Mouse (Mus musculus): ENCODE results near the gene Brd2.

Gene Brd2

GRCm38 (mm10) chr17:34123518-34123917 lies 1.1 kb upstream of the Brd2 start:
- DNase-seq (ENCODE audit: low read depth, low spot score) = no peak
- Histone ChIP-seq H3K36me3 (ENCODE audit: control insufficient read depth, insufficient read depth, low read length, poor library complexity, severe bottlenecking) (peaks cover 5% of the 10 kb centered on the region), H3K27me3 (ENCODE audit: control insufficient read depth, insufficient read depth, low read length, poor library complexity, severe bottlenecking) (no peaks in the 10 kb centered on the region)

DNA sequence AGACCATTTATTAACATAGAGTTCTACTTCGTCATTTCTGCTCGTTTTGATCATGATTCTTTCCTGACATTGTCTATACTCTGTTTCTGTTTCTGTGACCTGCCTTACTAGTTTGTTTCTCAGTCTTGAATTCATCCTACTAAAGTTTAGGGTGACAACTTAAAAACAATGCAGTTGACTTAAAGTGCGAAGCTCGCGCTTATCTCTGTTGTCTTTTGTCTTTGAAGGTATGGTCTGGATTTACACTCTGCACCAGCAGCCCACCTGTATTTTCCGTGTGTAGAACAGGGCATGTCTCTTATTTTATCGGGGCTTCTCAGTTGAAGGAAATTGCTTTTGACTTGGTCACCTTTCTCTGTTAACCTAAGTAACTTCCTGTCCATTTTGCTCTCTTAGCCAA lies 677 bp upstream of the Brd2 start:
- DNase-seq (ENCODE audit: low read depth, low spot score) = no peak
- no peaks in the 10 kb centered on the region for H3K27me3 ChIP-seq (ENCODE audit: control insufficient read depth, insufficient read depth, low read length, poor library complexity, severe bottlenecking)
- H3K36me3 ChIP-seq (ENCODE audit: control insufficient read depth, insufficient read depth, low read length, poor library complexity, severe bottlenecking) = peaks cover 5% of the 10 kb centered on the region

DNA sequence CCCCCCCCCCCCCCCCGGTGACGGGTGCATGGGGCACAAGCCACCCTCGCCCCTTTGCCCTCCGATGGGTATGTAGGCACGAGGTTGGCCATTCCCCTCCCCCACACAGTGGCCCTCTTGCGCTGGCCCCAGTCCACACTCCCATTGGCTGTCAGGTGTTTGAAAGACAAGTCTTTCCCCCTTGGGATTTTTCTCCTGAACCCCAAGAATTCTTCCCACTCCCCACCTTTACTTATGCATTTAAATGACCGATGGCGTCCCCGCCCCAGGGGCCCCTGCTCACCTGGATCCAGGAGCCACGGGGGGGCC lies 601 bp downstream of the Brd2 start:
- peaks cover 10% of the 10 kb centered on the region for H3K36me3 ChIP-seq (ENCODE audit: control insufficient read depth, insufficient read depth, low read length, poor library complexity, severe bottlenecking)
- DNase-seq (ENCODE audit: low read depth, low spot score) = peak; percentile 73
- no peaks in the 10 kb centered on the region for H3K27me3 ChIP-seq (ENCODE audit: control insufficient read depth, insufficient read depth, low read length, poor library complexity, severe bottlenecking)

- H3K36me3 ChIP-seq (ENCODE audit: control insufficient read depth, insufficient read depth, low read length, poor library complexity, severe bottlenecking) = peaks cover 15% of the 10 kb centered on the region
- DNase-seq (ENCODE audit: low read depth, low spot score) = peak; percentile 73
- H3K27me3 ChIP-seq (ENCODE audit: control insufficient read depth, insufficient read depth, low read length, poor library complexity, severe bottlenecking) = no peaks in the 10 kb centered on the region
Measured at GRCm38 (mm10) chr17:34121172-34121878, 1.1 kb downstream of the Brd2 start.

DNA sequence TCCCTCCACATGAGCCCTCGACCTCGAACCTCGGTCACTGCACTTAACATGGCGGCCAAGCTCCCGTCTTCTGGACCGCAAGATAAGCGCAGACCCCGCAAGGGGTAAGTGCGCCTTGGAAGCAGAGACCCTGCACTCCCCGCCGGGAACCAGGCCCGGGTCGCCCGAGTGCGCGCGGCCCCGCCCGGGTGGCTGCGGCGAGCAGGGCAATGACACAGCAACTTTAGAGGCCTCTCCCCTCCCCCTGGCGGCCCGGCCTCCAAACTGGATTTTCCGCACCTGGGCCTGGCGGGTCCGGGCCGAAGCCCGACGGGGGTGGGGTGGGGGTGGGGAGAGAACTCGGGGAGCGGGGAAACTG lies 1.6 kb downstream of the Brd2 start:
- H3K36me3 ChIP-seq (ENCODE audit: control insufficient read depth, insufficient read depth, low read length, poor library complexity, severe bottlenecking) = peaks cover 19% of the 10 kb centered on the region
- peak; percentile 79 for DNase-seq (ENCODE audit: low read depth, low spot score)

GRCm38 (mm10) chr17:34120180-34120723 lies 2.2 kb downstream of the Brd2 start:
- peak; percentile 79 for DNase-seq (ENCODE audit: low read depth, low spot score)
- Histone ChIP-seq H3K27me3 (ENCODE audit: control insufficient read depth, insufficient read depth, low read length, poor library complexity, severe bottlenecking) (no peaks in the 10 kb centered on the region), H3K36me3 (ENCODE audit: control insufficient read depth, insufficient read depth, low read length, poor library complexity, severe bottlenecking) (peaks cover 24% of the 10 kb centered on the region)

More for the DNA sequence above, 1.6 kb downstream of the Brd2 start:
- no peaks in the 10 kb centered on the region for H3K27me3 ChIP-seq (ENCODE audit: control insufficient read depth, insufficient read depth, low read length, poor library complexity, severe bottlenecking)

GRCm38 (mm10) chr17:34119249-34120179 lies 2.9 kb downstream of the Brd2 start, which contains the start of gene H2-DMa:
Gene H2-DMa (plus strand): TSS chr17:34119541.
- Histone ChIP-seq H3K36me3 (ENCODE audit: control insufficient read depth, insufficient read depth, low read length, poor library complexity, severe bottlenecking) (peaks cover 32% of the 10 kb centered on the region), H3K27me3 (ENCODE audit: control insufficient read depth, insufficient read depth, low read length, poor library complexity, severe bottlenecking) (no peaks in the 10 kb centered on the region)
- peak; percentile 99 for DNase-seq (ENCODE audit: low read depth, low spot score)

DNA sequence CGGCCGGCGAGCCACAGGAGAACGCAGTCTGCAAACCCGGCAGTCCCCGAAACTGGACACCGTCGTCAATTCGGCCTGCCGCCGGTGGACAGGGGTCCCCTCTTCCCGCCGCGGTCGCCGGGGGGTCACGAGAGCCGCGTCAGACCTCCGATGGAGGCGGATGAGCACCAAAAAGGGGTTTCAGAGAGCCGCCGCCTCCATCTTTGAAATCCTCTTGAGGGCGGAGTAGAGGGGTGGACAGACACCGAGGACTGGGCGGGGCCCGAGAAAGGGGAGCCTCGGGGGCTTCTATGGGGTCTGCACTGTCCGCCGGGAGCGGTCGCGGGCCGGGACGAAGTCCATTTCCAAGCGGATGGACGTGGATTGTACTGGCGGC lies 3.6 kb downstream of the Brd2 start:
- no peak for DNase-seq (ENCODE audit: low read depth, low spot score)
- Histone ChIP-seq H3K27me3 (ENCODE audit: control insufficient read depth, insufficient read depth, low read length, poor library complexity, severe bottlenecking) (no peaks in the 10 kb centered on the region), H3K36me3 (ENCODE audit: control insufficient read depth, insufficient read depth, low read length, poor library complexity, severe bottlenecking) (peaks cover 36% of the 10 kb centered on the region)

DNA sequence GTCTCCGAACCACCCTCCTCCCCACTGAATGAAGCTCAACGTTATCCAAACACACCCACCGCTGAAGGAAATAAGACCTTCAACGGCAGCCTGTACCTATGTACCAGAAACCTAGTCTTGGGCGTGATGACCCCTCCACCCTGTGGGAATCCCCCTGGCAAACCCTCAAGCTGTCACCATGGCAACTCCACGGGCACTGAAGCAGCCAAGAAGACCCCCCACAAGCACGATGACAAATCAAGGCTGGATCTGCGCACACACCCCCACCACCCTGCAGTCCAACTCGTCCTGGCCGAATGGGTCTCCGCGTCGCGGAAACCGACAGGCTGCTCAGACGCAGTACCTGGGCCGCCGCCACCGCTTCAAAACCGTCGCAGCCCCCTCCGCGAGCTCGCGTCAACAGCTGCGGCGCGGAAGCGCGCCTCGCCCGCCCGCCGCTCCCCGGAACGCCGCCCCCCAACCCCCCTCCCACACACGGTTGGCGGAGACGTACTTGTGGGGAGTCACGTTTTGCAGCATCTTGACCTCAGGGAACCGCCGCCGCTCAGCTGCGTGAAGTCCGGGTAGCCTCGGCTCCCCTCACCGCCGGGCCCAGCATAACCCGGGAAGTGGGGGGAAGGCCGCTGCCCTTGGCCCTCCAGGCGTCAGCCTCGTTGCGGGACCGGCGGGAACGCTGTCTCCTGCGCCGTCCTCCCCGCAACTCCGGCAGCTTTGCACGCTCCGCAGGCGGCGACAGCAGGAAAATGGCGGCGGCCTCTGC lies 4.1 kb downstream of the Brd2 start:
- H3K36me3 ChIP-seq (ENCODE audit: control insufficient read depth, insufficient read depth, low read length, poor library complexity, severe bottlenecking) = peaks cover 41% of the 10 kb centered on the region
- DNase-seq (ENCODE audit: low read depth, low spot score) = peak; percentile 59
- no peaks in the 10 kb centered on the region for H3K27me3 ChIP-seq (ENCODE audit: control insufficient read depth, insufficient read depth, low read length, poor library complexity, severe bottlenecking)

GRCm38 (mm10) chr17:34117421-34118112 lies 4.9 kb downstream of the Brd2 start:
- peaks cover 49% of the 10 kb centered on the region for H3K36me3 ChIP-seq (ENCODE audit: control insufficient read depth, insufficient read depth, low read length, poor library complexity, severe bottlenecking)
- peak; percentile 66 for DNase-seq (ENCODE audit: low read depth, low spot score)

DNA sequence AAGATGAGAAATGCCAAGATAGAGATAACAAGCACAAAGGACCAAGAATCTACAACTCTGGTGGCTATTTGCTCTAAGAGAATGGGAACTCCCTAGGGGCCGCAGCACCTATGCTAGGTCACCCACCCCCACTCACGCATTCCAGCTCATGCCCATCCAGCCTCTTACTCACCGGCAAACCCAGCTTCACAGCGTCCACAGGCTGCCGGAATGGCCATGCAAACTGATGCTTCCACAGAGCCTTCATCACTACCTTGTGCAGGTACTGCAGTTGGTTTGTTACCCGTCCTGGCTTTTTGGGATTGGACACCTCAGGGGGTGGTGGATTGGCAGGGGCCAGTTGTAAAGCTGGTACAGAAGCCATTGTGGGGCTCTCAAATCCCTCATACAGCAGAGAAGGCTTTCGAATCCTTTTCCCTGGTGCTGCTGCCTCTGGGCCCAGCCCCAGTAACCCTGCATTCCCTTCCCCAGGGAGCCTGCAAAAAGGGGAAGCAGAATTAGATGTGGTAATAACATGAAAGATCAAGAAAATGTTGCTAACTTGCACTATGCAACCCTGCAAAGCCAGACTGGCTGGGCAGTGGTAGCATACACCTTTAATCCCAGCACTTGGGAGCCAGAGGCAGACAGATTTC lies 5.6 kb downstream of the Brd2 start:
- peak; percentile 71 for DNase-seq (ENCODE audit: low read depth, low spot score)
- Histone ChIP-seq H3K27me3 (ENCODE audit: control insufficient read depth, insufficient read depth, low read length, poor library complexity, severe bottlenecking) (no peaks in the 10 kb centered on the region), H3K36me3 (ENCODE audit: control insufficient read depth, insufficient read depth, low read length, poor library complexity, severe bottlenecking) (peaks cover 55% of the 10 kb centered on the region)

More at GRCm38 (mm10) chr17:34117421-34118112, 4.9 kb downstream of the Brd2 start:
- no peaks in the 10 kb centered on the region for H3K27me3 ChIP-seq (ENCODE audit: control insufficient read depth, insufficient read depth, low read length, poor library complexity, severe bottlenecking)

DNA sequence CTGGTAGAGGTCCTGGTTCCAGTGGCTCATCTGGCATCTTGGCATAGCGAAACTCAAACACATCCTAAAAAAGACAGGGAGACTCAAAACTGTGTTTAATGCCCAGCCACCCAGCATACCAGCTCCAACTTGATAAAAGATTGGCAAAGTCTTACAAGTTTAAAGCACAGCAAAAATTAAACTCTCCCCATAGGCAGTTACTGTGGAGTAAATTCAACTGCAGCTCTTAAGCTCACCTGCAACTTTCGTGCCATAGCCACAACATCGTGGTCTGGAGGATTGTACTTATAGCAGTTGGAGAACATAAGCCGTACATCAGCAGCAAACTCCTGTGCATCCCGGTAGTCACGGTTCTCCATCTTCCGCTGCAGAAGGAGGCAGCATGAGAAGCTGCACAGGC lies 8.3 kb downstream of the Brd2 start:
- no peak for DNase-seq (ENCODE audit: low read depth, low spot score)
- Histone ChIP-seq H3K27me3 (ENCODE audit: control insufficient read depth, insufficient read depth, low read length, poor library complexity, severe bottlenecking) (no peaks in the 10 kb centered on the region), H3K36me3 (ENCODE audit: control insufficient read depth, insufficient read depth, low read length, poor library complexity, severe bottlenecking) (peaks cover 63% of the 10 kb centered on the region)

DNA sequence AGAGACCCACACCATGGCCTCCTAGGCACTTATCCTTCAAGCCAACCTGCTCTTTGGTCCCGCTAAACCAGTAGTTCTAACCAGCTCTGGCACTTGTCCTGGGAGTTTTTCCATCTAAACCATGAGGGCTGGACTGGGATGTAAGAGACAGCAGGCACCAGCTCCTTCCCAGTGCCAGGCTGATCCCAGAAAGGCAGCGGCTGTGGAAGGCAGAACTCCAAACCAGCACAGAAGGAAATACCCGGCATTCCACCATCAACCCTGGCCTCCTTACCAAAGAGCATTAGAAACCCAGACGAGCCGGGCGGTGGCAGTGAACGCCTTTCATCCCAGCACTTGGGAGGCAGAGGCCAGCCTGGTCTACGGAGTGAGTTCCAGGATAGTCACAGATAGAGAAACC lies 12.1 kb downstream of the Brd2 start:
- Histone ChIP-seq H3K36me3 (ENCODE audit: control insufficient read depth, insufficient read depth, low read length, poor library complexity, severe bottlenecking) (peaks cover 40% of the 10 kb centered on the region), H3K27me3 (ENCODE audit: control insufficient read depth, insufficient read depth, low read length, poor library complexity, severe bottlenecking) (no peaks in the 10 kb centered on the region)
- no peak for DNase-seq (ENCODE audit: low read depth, low spot score)

- Histone ChIP-seq H3K36me3 (ENCODE audit: control insufficient read depth, insufficient read depth, low read length, poor library complexity, severe bottlenecking) (peaks cover 35% of the 10 kb centered on the region), H3K27me3 (ENCODE audit: control insufficient read depth, insufficient read depth, low read length, poor library complexity, severe bottlenecking) (no peaks in the 10 kb centered on the region)
- no peak for DNase-seq (ENCODE audit: low read depth, low spot score)
Measured at GRCm38 (mm10) chr17:34109806-34110195, 12.6 kb downstream of the Brd2 start.

Data from splenic B cell, adult 2 months (primary cell).